Mouse (Mus musculus): ENCODE results near the gene Adgre4. TPM values are rescaled to one million over a fixed set of nuclear protein-coding genes. Genes with fewer than 3 reads are reported as not detected.

The Adgre4 gene
- polyA plus RNA-seq, 1 experiment from 2014 or later: 2.2 TPM

Other genes with a start within 250 kb of the Adgre4 start
- gene Vmn2r118, start 124.8 kb upstream of the Adgre4 start, polyA plus RNA-seq (2015; fragmentation: Nextera tagmentation; extraction: Ambion mirVana): not detected in 2 replicates
- 4.0 and 4.5 TPM in 2 replicates for gene Pot1b, start 37.4 kb upstream of the Adgre4 start, polyA plus RNA-seq (2015; fragmentation: Nextera tagmentation; extraction: Ambion mirVana)
- 2.0 and 2.2 TPM in 2 replicates for gene Zfp119a, start 128.9 kb downstream of the Adgre4 start, polyA plus RNA-seq (2015; fragmentation: Nextera tagmentation; extraction: Ambion mirVana)
- 5.9 and 6.0 TPM in 2 replicates for gene Zfp959, start 142.1 kb downstream of the Adgre4 start, polyA plus RNA-seq (2015; fragmentation: Nextera tagmentation; extraction: Ambion mirVana)
- 2.3 and 2.8 TPM in 2 replicates for gene Zfp119b, start 199.5 kb downstream of the Adgre4 start, polyA plus RNA-seq (2015; fragmentation: Nextera tagmentation; extraction: Ambion mirVana)
- 9.2 and 10.0 TPM in 2 replicates for gene Ebi3, start 202.7 kb downstream of the Adgre4 start, polyA plus RNA-seq (2015; fragmentation: Nextera tagmentation; extraction: Ambion mirVana)
- 7.2 and 9.7 TPM in 2 replicates for gene Yju2, start 209.1 kb downstream of the Adgre4 start, polyA plus RNA-seq (2015; fragmentation: Nextera tagmentation; extraction: Ambion mirVana)
- 0.18 and 0.32 TPM in 2 replicates for gene Shd, start 220.5 kb downstream of the Adgre4 start, polyA plus RNA-seq (2015; fragmentation: Nextera tagmentation; extraction: Ambion mirVana)
- gene Fsd1, start 236.5 kb downstream of the Adgre4 start, polyA plus RNA-seq (2015; fragmentation: Nextera tagmentation; extraction: Ambion mirVana): 0.13 and 0.50 TPM in 2 replicates